ENCODE assay signal across 9 mouse cellular contexts in genomic region chr3:142321930-142322329, GRCm38 (mm10).
DNase-seq lines count a peak whose midpoint lies in the region; ATAC-seq and TF ChIP-seq lines count a peak whose summit lies in the region.
"Had no signal": no experiment of that assay in that cellular context is flagged by ENCODE, and none has a peak within 500 bp of the region (broad histone marks: within the 10 kb centered on the region; RNA-seq: fewer than 3 reads in every experiment).

No protein-coding gene starts in this region.

- ATAC-seq in liver, embryonic 11.5 days (replicated peaks; ENCODE audit: low FRiP score), result no peak
- ATAC-seq in hindbrain, embryonic 16.5 days, result no peak

- no peak overlapping the region for H3K9ac ChIP-seq in liver, adult 2 months (ENCODE audit: low read depth, low read length)
- H3K9ac ChIP-seq in liver, embryonic 11.5 days (ENCODE audit: low read depth, low read length), result no peak overlapping the region
- H3K9ac ChIP-seq in hindbrain, embryonic 16.5 days (ENCODE audit: low read depth, low read length), result no peak overlapping the region
- H3K9ac ChIP-seq: embryonic facial prominence, embryonic 15.5 days had no signal

- intact Hi-C loops in heart, postnatal 36 days (cut with DNase I), result no loop called here

- no peaks in the 10 kb centered on the region for H3K27me3 ChIP-seq in liver, adult 2 months (ENCODE audit: control insufficient read depth, insufficient read depth, low read length)
- no peaks in the 10 kb centered on the region for H3K27me3 ChIP-seq in liver, embryonic 11.5 days (replicated peaks; ENCODE audit: control insufficient read depth, insufficient read depth, low read length)
- H3K27me3 ChIP-seq in forebrain, embryonic 10.5 days (ENCODE audit: poor library complexity, severe bottlenecking), result no peaks in the 10 kb centered on the region
- H3K27me3 ChIP-seq in hindbrain, embryonic 16.5 days (replicated peaks; ENCODE audit: control insufficient read depth, insufficient read depth, low read length), result no peaks in the 10 kb centered on the region
- H3K27me3 ChIP-seq: embryonic facial prominence, embryonic 15.5 days had no signal

- no peak overlapping the region for H3K27ac ChIP-seq in liver, adult 2 months (replicated peaks; ENCODE audit: insufficient read depth, low read depth, low read length)
- H3K27ac ChIP-seq in liver, embryonic 11.5 days (ENCODE audit: low read depth, low read length), result no peak overlapping the region
- no peak overlapping the region for H3K27ac ChIP-seq in forebrain, embryonic 10.5 days
- no peak overlapping the region for H3K27ac ChIP-seq in hindbrain, embryonic 16.5 days (ENCODE audit: low read depth, low read length)
- H3K27ac ChIP-seq: embryonic facial prominence, embryonic 15.5 days had no signal

- H3K79me2 ChIP-seq in liver, adult 2 months (ENCODE audit: control insufficient read depth, insufficient read depth, low read length), result peaks cover 6% of the 10 kb centered on the region; the same call in 1 of the 2 replicates

- H3K36me3 ChIP-seq in liver, adult 2 months (ENCODE audit: control insufficient read depth, insufficient read depth, low read length), result no peaks in the 10 kb centered on the region
- no peaks in the 10 kb centered on the region for H3K36me3 ChIP-seq in liver, embryonic 11.5 days (ENCODE audit: control insufficient read depth, insufficient read depth, low read length)
- no peaks in the 10 kb centered on the region for H3K36me3 ChIP-seq in forebrain, embryonic 10.5 days (replicated peaks)
- H3K36me3 ChIP-seq in hindbrain, embryonic 16.5 days (ENCODE audit: control insufficient read depth, insufficient read depth, low read length), result no peaks in the 10 kb centered on the region
- H3K36me3 ChIP-seq: embryonic facial prominence, embryonic 15.5 days had no signal

- WGBS in liver, adult 2 months, result 9% methylated on average over 6 of the region's 6 CpGs
- WGBS in liver, embryonic 11.5 days, result 73% methylated on average over 6 of the region's 6 CpGs
- WGBS in forebrain, embryonic 10.5 days, result 78% methylated on average over 6 of the region's 6 CpGs
- 48% methylated on average over 6 of the region's 6 CpGs for WGBS in hindbrain, embryonic 16.5 days

- H3K4me2 ChIP-seq in liver, embryonic 11.5 days, result no peak overlapping the region
- H3K4me2 ChIP-seq in hindbrain, embryonic 16.5 days (ENCODE audit: low read length), result no peak overlapping the region
- H3K4me2 ChIP-seq: embryonic facial prominence, embryonic 15.5 days had no signal

- no peak for TF ChIP-seq POLR2A in liver, adult 2 months (IDR thresholded peaks at IDR 0.05; ENCODE audit: extremely low read depth, insufficient read depth, low read length)

- DNase-seq in liver, adult 2 months (ENCODE audit: extremely low read depth, low read depth, low spot score), result peak; percentile 82
- DNase-seq in liver, embryonic 11.5 days (ENCODE audit: low spot score), result no peak
- DNase-seq in cerebellum, postnatal 14 days, result peak; percentile 59 to 61
- peak; percentile 71 to 82 for DNase-seq in heart, postnatal 36 days
- peak; percentile 64 for DNase-seq in lung, postnatal 10 days
- no peak for DNase-seq in c-Kit-positive CD71-positive TER-119-positive erythroid progenitor cells, embryonic 14.5 days (ENCODE audit: low spot score)
- DNase-seq in forebrain, embryonic 10.5 days (ENCODE audit: extremely low spot score, low spot score), result no peak

- no peaks in the 10 kb centered on the region for H3K9me3 ChIP-seq in liver, embryonic 11.5 days (ENCODE audit: control insufficient read depth, low read length)
- H3K9me3 ChIP-seq in forebrain, embryonic 10.5 days, result no peaks in the 10 kb centered on the region
- no peaks in the 10 kb centered on the region for H3K9me3 ChIP-seq in hindbrain, embryonic 16.5 days (ENCODE audit: control insufficient read depth, low read length)
- H3K9me3 ChIP-seq: embryonic facial prominence, embryonic 15.5 days had no signal

- no peak for TF ChIP-seq CTCF in liver, adult 2 months (IDR thresholded peaks at IDR 0.05; ENCODE audit: low read depth, low read length)

- H3K4me3 ChIP-seq in liver, adult 2 months (ENCODE audit: insufficient read depth, low read depth, low read length), result no peak overlapping the region
- no peak overlapping the region for H3K4me3 ChIP-seq in liver, embryonic 11.5 days (ENCODE audit: low read depth, low read length)
- no peak overlapping the region for H3K4me3 ChIP-seq in forebrain, embryonic 10.5 days
- H3K4me3 ChIP-seq in hindbrain, embryonic 16.5 days (ENCODE audit: low read length), result no peak overlapping the region
- H3K4me3 ChIP-seq: embryonic facial prominence, embryonic 15.5 days had no signal

- H3K4me1 ChIP-seq in liver, adult 2 months (ENCODE audit: control insufficient read depth, insufficient read depth, low read length), result peaks cover 3% of the 10 kb centered on the region; the same call in 1 of the 2 replicates
- H3K4me1 ChIP-seq in liver, embryonic 11.5 days (replicated peaks; ENCODE audit: control insufficient read depth, insufficient read depth, low read length), result no peaks in the 10 kb centered on the region
- peaks cover 7% of the 10 kb centered on the region for H3K4me1 ChIP-seq in forebrain, embryonic 10.5 days
- no peaks in the 10 kb centered on the region for H3K4me1 ChIP-seq in hindbrain, embryonic 16.5 days (ENCODE audit: control insufficient read depth, insufficient read depth, low read depth, low read length)

Comparison
In these comparisons a context has a peak if more than half of its experiments do, and no peak if none do; other contexts are left out.
1. DNase-seq: peak in liver, adult 2 months (single experiment), cerebellum, postnatal 14 days (2 of 2), heart, postnatal 36 days (2 of 2) and lung, postnatal 10 days (single experiment); none in liver, embryonic 11.5 days (single experiment), c-Kit-positive CD71-positive TER-119-positive erythroid progenitor cells, embryonic 14.5 days (single experiment) and forebrain, embryonic 10.5 days (single experiment).